Mouse (Mus musculus): ENCODE results near the gene Espl1. TPM values are rescaled to one million over a fixed set of nuclear protein-coding genes. Genes with fewer than 3 reads are reported as not detected.
A peak's percentile ranks its signal among the peaks of the same experiment; 100 is the strongest.

Espl1 gene
- polyA plus RNA-seq, 1 experiment from 2014 or later, result 9.1 TPM

GRCm38 (mm10) chr15:102255547-102256255 lies 40.4 kb upstream of the Espl1 start:
- DNase-seq (no peak), ATAC-seq (ENCODE audit: low FRiP score, low TSS enrichment) (no peak)
- H3K27ac ChIP-seq (replicated peaks; ENCODE audit: low read depth, low read length), result no peak overlapping the region
- H3K36me3 ChIP-seq (ENCODE audit: control insufficient read depth, insufficient read depth, low read length), result no peaks in the 10 kb centered on the region
- no peak overlapping the region for H3K4me3 ChIP-seq (replicated peaks; ENCODE audit: low read depth, low read length)
- H3K27me3 ChIP-seq (ENCODE audit: control insufficient read depth, insufficient read depth, low read length), result peaks cover 28% of the 10 kb centered on the region
- WGBS, result 47% methylated on average over 14 of the region's 14 CpGs
- H3K4me2 ChIP-seq (ENCODE audit: low read length), result no peak overlapping the region
- no peak overlapping the region for H3K9ac ChIP-seq (replicated peaks; ENCODE audit: low read length)
- no peaks in the 10 kb centered on the region for H3K9me3 ChIP-seq (ENCODE audit: control insufficient read depth, low read length)
- 0 out of 2 replicates have a peak, but pooled peaks cover 7% of the 10 kb centered on the region for H3K4me1 ChIP-seq (ENCODE audit: control insufficient read depth, insufficient read depth, low read length)

- Histone ChIP-seq H3K9me3 (ENCODE audit: control insufficient read depth, low read length) (no peaks in the 10 kb centered on the region), H3K27me3 (ENCODE audit: control insufficient read depth, insufficient read depth, low read length) (peaks cover 28% of the 10 kb centered on the region), H3K4me1 (ENCODE audit: control insufficient read depth, insufficient read depth, low read length) (0 out of 2 replicates have a peak, but pooled peaks cover 7% of the 10 kb centered on the region), H3K4me3 (replicated peaks; ENCODE audit: low read depth, low read length) (peak overlapping the region; percentile 50), H3K36me3 (ENCODE audit: control insufficient read depth, insufficient read depth, low read length) (no peaks in the 10 kb centered on the region), H3K27ac (replicated peaks; ENCODE audit: low read depth, low read length) (no peak overlapping the region), H3K9ac (replicated peaks; ENCODE audit: low read length) (peak overlapping the region; percentile 65), H3K4me2 (ENCODE audit: low read length) (peak overlapping the region; percentile 92)
- DNase-seq, result no peak
- ATAC-seq (ENCODE audit: low FRiP score, low TSS enrichment), result no peak
- 8% methylated on average over 22 of the region's 22 CpGs for WGBS
Measured at GRCm38 (mm10) chr15:102256431-102257201, 39.5 kb upstream of the Espl1 start.

- Histone ChIP-seq H3K4me1 (ENCODE audit: control insufficient read depth, insufficient read depth, low read length) (0 out of 2 replicates have a peak, but pooled peaks cover 7% of the 10 kb centered on the region), H3K4me3 (replicated peaks; ENCODE audit: low read depth, low read length) (peak within 1 kb of the TSS; percentile 50), H3K36me3 (ENCODE audit: control insufficient read depth, insufficient read depth, low read length) (no peaks in the 10 kb centered on the region), H3K27me3 (ENCODE audit: control insufficient read depth, insufficient read depth, low read length) (peaks cover 28% of the 10 kb centered on the region), H3K4me2 (ENCODE audit: low read length) (peak within 1 kb of the TSS; percentile 92), H3K9ac (replicated peaks; ENCODE audit: low read length) (peak within 1 kb of the TSS; percentile 65), H3K9me3 (ENCODE audit: control insufficient read depth, low read length) (no peaks in the 10 kb centered on the region), H3K27ac (replicated peaks; ENCODE audit: low read depth, low read length) (no peak within 1 kb of the TSS)
- WGBS, result 1% methylated on average over 39 of the region's 46 CpGs
- peak; percentile 51 for DNase-seq
- ATAC-seq (ENCODE audit: low FRiP score, low TSS enrichment), result peak; percentile 34; the same call in 1 of the 2 replicates
Measured at GRCm38 (mm10) chr15:102257202-102258075, 38.6 kb upstream of the Espl1 start, which contains the start of gene Rarg. Gene Rarg, minus strand, starts transcription at chr15:102257517.

GRCm38 (mm10) chr15:102258076-102258470 lies 38.0 kb upstream of the Espl1 start:
- no peak overlapping the region for H3K9ac ChIP-seq (replicated peaks; ENCODE audit: low read length)
- peaks cover 28% of the 10 kb centered on the region for H3K27me3 ChIP-seq (ENCODE audit: control insufficient read depth, insufficient read depth, low read length)
- WGBS, result 6% methylated on average over 12 of the region's 12 CpGs
- ATAC-seq (ENCODE audit: low FRiP score, low TSS enrichment) (no peak), DNase-seq (no peak)
- no peak overlapping the region for H3K4me3 ChIP-seq (replicated peaks; ENCODE audit: low read depth, low read length)
- H3K36me3 ChIP-seq (ENCODE audit: control insufficient read depth, insufficient read depth, low read length), result no peaks in the 10 kb centered on the region
- 0 out of 2 replicates have a peak, but pooled peaks cover 7% of the 10 kb centered on the region for H3K4me1 ChIP-seq (ENCODE audit: control insufficient read depth, insufficient read depth, low read length)
- no peak overlapping the region for H3K27ac ChIP-seq (replicated peaks; ENCODE audit: low read depth, low read length)
- peak overlapping the region; percentile 92 for H3K4me2 ChIP-seq (ENCODE audit: low read length)
- H3K9me3 ChIP-seq (ENCODE audit: control insufficient read depth, low read length), result no peaks in the 10 kb centered on the region

- Histone ChIP-seq H3K9me3 (ENCODE audit: control insufficient read depth, low read length) (no peaks in the 10 kb centered on the region), H3K4me1 (ENCODE audit: control insufficient read depth, insufficient read depth, low read length) (0 out of 2 replicates have a peak, but pooled peaks cover 7% of the 10 kb centered on the region), H3K4me3 (replicated peaks; ENCODE audit: low read depth, low read length) (no peak overlapping the region), H3K36me3 (ENCODE audit: control insufficient read depth, insufficient read depth, low read length) (no peaks in the 10 kb centered on the region), H3K27me3 (ENCODE audit: control insufficient read depth, insufficient read depth, low read length) (peaks cover 28% of the 10 kb centered on the region), H3K4me2 (ENCODE audit: low read length) (peak overlapping the region; percentile 92; the same call in 1 of the 2 replicates), H3K9ac (replicated peaks; ENCODE audit: low read length) (no peak overlapping the region), H3K27ac (replicated peaks; ENCODE audit: low read depth, low read length) (no peak overlapping the region)
- DNase-seq (no peak), ATAC-seq (ENCODE audit: low FRiP score, low TSS enrichment) (no peak)
- WGBS, result 12% methylated on average over 11 of the region's 11 CpGs
Measured at GRCm38 (mm10) chr15:102258581-102259253, 37.3 kb upstream of the Espl1 start.

GRCm38 (mm10) chr15:102262582-102262981 lies 33.5 kb upstream of the Espl1 start:
- Histone ChIP-seq H3K4me2 (ENCODE audit: low read length) (no peak overlapping the region), H3K36me3 (ENCODE audit: control insufficient read depth, insufficient read depth, low read length) (no peaks in the 10 kb centered on the region), H3K9me3 (ENCODE audit: control insufficient read depth, low read length) (no peaks in the 10 kb centered on the region), H3K27ac (replicated peaks; ENCODE audit: low read depth, low read length) (no peak overlapping the region), H3K9ac (replicated peaks; ENCODE audit: low read length) (no peak overlapping the region), H3K4me1 (ENCODE audit: control insufficient read depth, insufficient read depth, low read length) (no peaks in the 10 kb centered on the region), H3K27me3 (ENCODE audit: control insufficient read depth, insufficient read depth, low read length) (peaks cover 16% of the 10 kb centered on the region; the same call in 1 of the 2 replicates), H3K4me3 (replicated peaks; ENCODE audit: low read depth, low read length) (no peak overlapping the region)
- ATAC-seq (ENCODE audit: low FRiP score, low TSS enrichment) (no peak), DNase-seq (no peak)
- 47% methylated on average over 7 of the region's 7 CpGs for WGBS

GRCm38 (mm10) chr15:102263037-102263436 lies 33.0 kb upstream of the Espl1 start:
- DNase-seq (no peak), ATAC-seq (ENCODE audit: low FRiP score, low TSS enrichment) (no peak)
- Histone ChIP-seq H3K4me1 (ENCODE audit: control insufficient read depth, insufficient read depth, low read length) (no peaks in the 10 kb centered on the region), H3K9ac (replicated peaks; ENCODE audit: low read length) (no peak overlapping the region), H3K4me3 (replicated peaks; ENCODE audit: low read depth, low read length) (no peak overlapping the region), H3K27ac (replicated peaks; ENCODE audit: low read depth, low read length) (no peak overlapping the region), H3K4me2 (ENCODE audit: low read length) (no peak overlapping the region), H3K9me3 (ENCODE audit: control insufficient read depth, low read length) (no peaks in the 10 kb centered on the region), H3K36me3 (ENCODE audit: control insufficient read depth, insufficient read depth, low read length) (no peaks in the 10 kb centered on the region), H3K27me3 (ENCODE audit: control insufficient read depth, insufficient read depth, low read length) (peaks cover 16% of the 10 kb centered on the region; the same call in 1 of the 2 replicates)
- WGBS, result 83% methylated on average over 2 of the region's 2 CpGs

GRCm38 (mm10) chr15:102265548-102265947 lies 30.5 kb upstream of the Espl1 start:
- Histone ChIP-seq H3K4me3 (replicated peaks; ENCODE audit: low read depth, low read length) (no peak overlapping the region), H3K4me2 (ENCODE audit: low read length) (no peak overlapping the region), H3K36me3 (ENCODE audit: control insufficient read depth, insufficient read depth, low read length) (no peaks in the 10 kb centered on the region), H3K4me1 (ENCODE audit: control insufficient read depth, insufficient read depth, low read length) (no peaks in the 10 kb centered on the region), H3K9ac (replicated peaks; ENCODE audit: low read length) (no peak overlapping the region), H3K27me3 (ENCODE audit: control insufficient read depth, insufficient read depth, low read length) (0 out of 2 replicates have a peak, but pooled peaks cover 3% of the 10 kb centered on the region), H3K27ac (replicated peaks; ENCODE audit: low read depth, low read length) (no peak overlapping the region), H3K9me3 (ENCODE audit: control insufficient read depth, low read length) (no peaks in the 10 kb centered on the region)
- WGBS, result 88% methylated on average over 5 of the region's 5 CpGs
- ATAC-seq (ENCODE audit: low FRiP score, low TSS enrichment) (no peak), DNase-seq (no peak)
